Mouse (Mus musculus) C2C12 (cell line): Measurements from ENCODE around the gene Mat2a.

Source experiments
- CTCF ChIP-seq: IDR thresholded peaks from one replicate; pipeline ENCODE4 v1.5.1; 2011; ENCODE audit not compliant: control insufficient read depth, insufficient read depth, insufficient read length
- FOSL1 ChIP-seq: IDR thresholded peaks from one replicate; pipeline ENCODE4 v1.8.0; 2011; ENCODE audit warnings: mild to moderate bottlenecking, low read length; ENCODE audit not compliant: poor library complexity, insufficient read depth, severe bottlenecking
- MAX ChIP-seq: IDR thresholded peaks from one replicate; pipeline ENCODE4 v1.6.1; 2011; ENCODE audit warnings: mild to moderate bottlenecking, control low read depth
- MYOD1 ChIP-seq: IDR thresholded peaks from one replicate; pipeline ENCODE4 v1.6.1; 2011; ENCODE audit warnings: low read depth; ENCODE audit not compliant: control insufficient read depth, insufficient read length
- MYOG ChIP-seq: IDR thresholded peaks from one replicate; pipeline ENCODE4 v1.6.1; 2011; ENCODE audit not compliant: control insufficient read depth, insufficient read length; ENCODE audit errors: extremely low read depth
- USF1 ChIP-seq: IDR thresholded peaks from one replicate; pipeline ENCODE4 v1.6.1; 2011; ENCODE audit warnings: low read depth, mild to moderate bottlenecking, control low read depth, moderate library complexity

DNA sequence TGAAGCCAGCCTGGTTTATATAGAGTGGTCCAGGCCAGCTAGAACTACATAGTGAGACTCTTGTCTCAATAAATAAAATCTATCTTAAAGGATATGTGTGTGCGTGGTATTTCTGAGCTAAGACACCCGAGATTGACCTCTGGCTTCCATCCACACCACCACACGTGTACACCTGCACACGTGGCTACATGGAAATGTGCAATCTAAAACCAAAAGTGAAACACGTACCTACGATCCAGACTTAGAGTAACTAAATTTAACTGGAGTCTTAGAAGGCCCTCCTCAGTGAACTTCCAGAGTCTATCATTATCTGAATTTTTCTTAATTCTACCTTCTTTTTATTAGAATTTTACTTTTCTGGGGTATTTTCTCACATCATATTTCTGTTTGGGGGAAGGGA, 46.9 kb upstream of the Mat2a start:
- TF ChIP-seq MYOG: no peak
- no peak for TF ChIP-seq CTCF
- no peak for TF ChIP-seq USF1
- no peak for TF ChIP-seq MAX
- no peak for TF ChIP-seq MYOD1
- TF ChIP-seq FOSL1: no peak
